Mouse (Mus musculus): ENCODE results near the gene Zfp598.

DNA sequence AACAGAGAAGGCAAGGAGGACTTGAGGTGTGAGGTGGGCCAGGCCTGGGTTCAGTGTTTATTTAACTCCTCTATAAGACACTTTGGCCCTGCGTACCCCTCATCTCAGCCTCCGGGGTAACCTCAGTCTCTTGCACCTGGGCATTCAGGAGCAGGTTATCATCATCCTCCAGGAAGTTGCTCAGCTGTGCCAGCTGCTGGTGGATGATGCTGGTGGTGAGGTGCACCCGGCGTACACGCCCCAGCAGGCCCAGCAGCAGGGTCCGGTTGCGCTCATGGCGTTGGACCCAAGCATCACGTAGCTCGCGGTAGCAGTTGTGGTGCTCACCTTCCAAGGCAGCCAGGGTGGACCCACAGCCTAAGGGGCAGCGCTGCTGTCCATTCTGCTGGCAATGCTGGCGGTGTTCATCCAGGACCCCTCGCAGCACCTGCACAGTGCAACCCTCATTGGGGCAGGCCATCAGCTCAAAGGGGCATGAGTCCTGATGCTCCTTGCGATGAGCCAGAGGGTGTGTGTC lies 46.7 kb downstream of the Zfp598 start:
- no peak for TF ChIP-seq GATA1 (IDR thresholded peaks at IDR 0.05; ENCODE audit: low read length)
- TF ChIP-seq TAL1 (IDR thresholded peaks at IDR 0.05; ENCODE audit: low read length): no peak

All from erythroblast, embryonic 14.5 days (primary cell).